Mouse (Mus musculus) lung, embryonic 15.5 days (tissue): ENCODE measurements around the gene Csf2rb. TPM values are rescaled to one million over a fixed set of nuclear protein-coding genes. Genes with fewer than 3 reads are reported as not detected.

Source experiments
- ATAC-seq: fragments of 200-750 bp; cut with Nextera tagmentation; 2 replicates; pipeline ENCODE4 v1.8.0; 2017; ENCODE audit warnings: moderate number of reproducible peaks, borderline replicate concordance; ENCODE audit not compliant: low FRiP score, low TSS enrichment; ENCODE audit errors: extremely low read depth
- H3K27ac ChIP-seq: fragments of 300-500 bp; sonication (generic); 2 replicates; pipeline ENCODE4 v1.5.1; 2015; ENCODE audit warnings: moderate library complexity, mild to moderate bottlenecking, inconsistent platforms
- H3K27me3 ChIP-seq: fragments of 300-500 bp; sonication (generic); 2 replicates; pipeline ENCODE4 v1.6.1; 2015; ENCODE audit warnings: inconsistent platforms
- H3K36me3 ChIP-seq: fragments of 300-500 bp; sonication (generic); 2 replicates; pipeline ENCODE4 v1.6.1; 2015; ENCODE audit warnings: inconsistent platforms
- H3K4me1 ChIP-seq: fragments of 300-500 bp; sonication (generic); 2 replicates; pipeline ENCODE4 v1.6.1; 2015; ENCODE audit warnings: inconsistent platforms
- H3K4me2 ChIP-seq: fragments of 300-500 bp; sonication (generic); 2 replicates; pipeline ENCODE4 v1.6.1; 2015; ENCODE audit warnings: inconsistent platforms, mild to moderate bottlenecking, moderate library complexity
- H3K4me3 ChIP-seq: fragments of 300-500 bp; sonication (generic); 2 replicates; pipeline ENCODE4 v1.5.1; 2015; ENCODE audit warnings: mild to moderate bottlenecking, inconsistent platforms
- H3K9ac ChIP-seq: fragments of 300-500 bp; sonication (generic); 2 replicates; pipeline ENCODE4 v1.6.1; 2015; ENCODE audit warnings: inconsistent platforms
- H3K9me3 ChIP-seq: fragments of 300-500 bp; sonication (generic); 2 replicates; pipeline ENCODE4 v1.6.1; 2016; ENCODE audit warnings: inconsistent platforms
- WGBS: fragments of 180-500 bp; shearing (Covaris S2); methylation state at CpG from one replicate; pipeline ENCODE4 v1.1.7; 2015; 5-methylcytosine and 5-hydroxymethylcytosine counted together
- polyA plus RNA-seq: library from polyadenylated mRNA; unstranded; fragments of >200 nt; fragmentation: Nextera tagmentation; extraction: Ambion mirVana; gene quantifications from 2 replicates; pipeline ENCODE4 v1.2.1, GENCODE M21; 2015

The Csf2rb gene
- polyA plus RNA-seq, 1 experiment from 2014 or later: 2.7 TPM

GRCm38 (mm10) chr15:78383450-78384219, 58.1 kb downstream of the Csf2rb start:
- ATAC-seq: no peak
- no peak overlapping the region for H3K4me3 ChIP-seq
- peak overlapping the region; percentile 61 for H3K27ac ChIP-seq
- H3K27me3 ChIP-seq: no peaks in the 10 kb centered on the region
- no peaks in the 10 kb centered on the region for H3K9me3 ChIP-seq
- H3K4me2 ChIP-seq: no peak overlapping the region
- H3K36me3 ChIP-seq: no peaks in the 10 kb centered on the region
- 0 out of 2 replicates have a peak, but pooled peaks cover 3% of the 10 kb centered on the region for H3K4me1 ChIP-seq
- no peak overlapping the region for H3K9ac ChIP-seq
- 70% methylated on average over 11 of the region's 11 CpGs for WGBS

- Histone ChIP-seq H3K9me3 (no peaks in the 10 kb centered on the region), H3K4me3 (no peak overlapping the region), H3K9ac (no peak overlapping the region), H3K27me3 (no peaks in the 10 kb centered on the region), H3K27ac (peak overlapping the region; percentile 61; the same call in 1 of the 2 replicates), H3K4me2 (no peak overlapping the region), H3K36me3 (no peaks in the 10 kb centered on the region), H3K4me1 (0 out of 2 replicates have a peak, but pooled peaks cover 3% of the 10 kb centered on the region)
- no peak for ATAC-seq
- WGBS: 49% methylated on average over 7 of the region's 7 CpGs
Measured at GRCm38 (mm10) chr15:78384220-78385116, 58.9 kb downstream of the Csf2rb start.

DNA sequence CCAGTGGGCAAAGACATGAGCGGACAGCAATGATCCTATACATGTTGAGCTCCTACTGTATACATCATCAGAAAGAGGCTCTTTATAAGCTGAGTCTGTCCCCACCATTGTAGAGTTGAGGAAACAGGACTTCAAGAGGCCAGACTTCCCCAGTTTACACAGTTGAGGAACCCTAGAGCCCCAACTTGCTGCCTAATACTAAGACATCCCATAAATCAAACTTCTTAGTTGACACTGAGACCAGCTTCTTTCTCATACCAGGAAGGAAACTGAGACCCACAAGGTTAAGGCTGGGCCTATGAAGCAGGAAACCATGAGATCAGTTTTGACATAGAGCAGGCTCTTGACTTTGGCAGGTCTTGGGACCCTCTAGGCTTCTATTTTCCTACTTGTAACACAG, 60.0 kb downstream of the Csf2rb start:
- no peak for ATAC-seq
- 100% methylated on average over 1 of the region's 1 CpGs for WGBS
- no peak overlapping the region for H3K27ac ChIP-seq
- H3K27me3 ChIP-seq: no peaks in the 10 kb centered on the region
- H3K4me2 ChIP-seq: no peak overlapping the region
- no peaks in the 10 kb centered on the region for H3K36me3 ChIP-seq
- no peak overlapping the region for H3K4me3 ChIP-seq
- no peak overlapping the region for H3K9ac ChIP-seq
- no peaks in the 10 kb centered on the region for H3K9me3 ChIP-seq
- H3K4me1 ChIP-seq: 0 out of 2 replicates have a peak, but pooled peaks cover 3% of the 10 kb centered on the region

GRCm38 (mm10) chr15:78390855-78391254, 65.3 kb downstream of the Csf2rb start:
- H3K27ac ChIP-seq: no peak overlapping the region
- 66% methylated on average over 3 of the region's 3 CpGs for WGBS
- no peaks in the 10 kb centered on the region for H3K4me1 ChIP-seq
- no peak overlapping the region for H3K4me3 ChIP-seq
- H3K4me2 ChIP-seq: no peak overlapping the region
- ATAC-seq: no peak
- no peaks in the 10 kb centered on the region for H3K9me3 ChIP-seq
- no peak overlapping the region for H3K9ac ChIP-seq
- no peaks in the 10 kb centered on the region for H3K27me3 ChIP-seq
- no peaks in the 10 kb centered on the region for H3K36me3 ChIP-seq

DNA sequence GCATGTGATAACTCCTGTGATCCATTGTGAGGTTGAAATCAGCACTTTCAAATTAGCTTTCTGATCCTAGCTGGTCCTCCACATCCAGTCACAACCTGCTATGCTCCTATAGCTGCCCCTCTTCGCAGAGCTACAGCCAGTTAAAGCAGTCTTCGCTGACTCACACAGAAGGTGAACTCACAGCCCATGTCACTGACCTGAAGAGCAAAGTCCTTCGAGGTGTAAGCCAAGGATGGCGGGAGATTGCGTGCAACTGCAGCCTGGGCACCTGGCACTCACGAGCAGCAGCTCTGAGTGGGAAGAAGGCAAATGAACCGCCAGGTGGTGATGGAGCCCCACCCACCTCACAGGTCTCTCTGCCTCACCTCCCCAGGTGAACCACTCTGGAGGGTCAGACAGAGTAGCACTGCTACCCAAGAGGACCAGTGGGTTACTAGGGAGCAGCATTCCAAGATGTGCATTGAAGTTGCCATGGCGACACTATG, 70.0 kb downstream of the Csf2rb start, which contains the start of gene Tex33:
Tex33 (minus strand) TSS at position 435 of the 485 bp plus-strand sequence.
- no peak for ATAC-seq
- Histone ChIP-seq H3K9ac (no peak within 1 kb of the TSS), H3K27ac (no peak within 1 kb of the TSS), H3K4me3 (no peak within 1 kb of the TSS), H3K9me3 (no peaks in the 10 kb centered on the region), H3K4me2 (no peak within 1 kb of the TSS), H3K27me3 (no peaks in the 10 kb centered on the region), H3K4me1 (no peaks in the 10 kb centered on the region), H3K36me3 (0 out of 2 replicates have a peak, but pooled peaks cover 4% of the 10 kb centered on the region)
- 73% methylated on average over 8 of the region's 8 CpGs for WGBS

- ATAC-seq: no peak
- H3K9me3 ChIP-seq: no peaks in the 10 kb centered on the region
- 0 out of 2 replicates have a peak overlapping the region, but pooled peaks have one; percentile 0 for H3K9ac ChIP-seq
- peak overlapping the region; percentile 99 for H3K27ac ChIP-seq
- peak overlapping the region; percentile 89 for H3K4me2 ChIP-seq
- WGBS: 61% methylated on average over 6 of the region's 6 CpGs
- no peaks in the 10 kb centered on the region for H3K27me3 ChIP-seq
- 0 out of 2 replicates have a peak, but pooled peaks cover 4% of the 10 kb centered on the region for H3K36me3 ChIP-seq
- no peak overlapping the region for H3K4me3 ChIP-seq
- peaks cover 47% of the 10 kb centered on the region for H3K4me1 ChIP-seq
Measured at GRCm38 (mm10) chr15:78401345-78401744, 75.8 kb downstream of the Csf2rb start.

DNA sequence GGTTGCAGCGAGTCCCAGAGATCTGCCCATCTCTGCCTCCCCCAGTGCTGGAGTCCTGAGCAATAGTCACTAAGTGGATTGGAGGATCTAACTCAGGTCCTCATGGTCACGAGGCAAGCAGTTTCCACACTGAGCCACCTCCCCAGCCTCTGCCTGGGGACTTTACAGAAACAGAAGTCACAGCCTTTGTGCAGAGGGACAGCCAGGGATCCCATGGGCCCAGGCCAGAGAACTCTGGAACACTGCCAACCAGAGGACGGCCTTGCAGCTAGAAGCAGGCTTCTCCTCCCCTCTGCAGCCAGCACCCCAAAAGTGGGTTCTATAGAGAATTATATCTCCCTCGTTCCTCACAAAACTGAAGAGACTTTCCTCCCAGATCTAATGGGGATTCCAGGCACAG, 76.4 kb downstream of the Csf2rb start:
- Histone ChIP-seq H3K9me3 (no peaks in the 10 kb centered on the region), H3K27me3 (no peaks in the 10 kb centered on the region), H3K4me1 (peaks cover 47% of the 10 kb centered on the region), H3K27ac (peak overlapping the region; percentile 99), H3K9ac (0 out of 2 replicates have a peak overlapping the region, but pooled peaks have one; percentile 0), H3K4me3 (no peak overlapping the region), H3K4me2 (peak overlapping the region; percentile 89), H3K36me3 (0 out of 2 replicates have a peak, but pooled peaks cover 4% of the 10 kb centered on the region)
- WGBS: 26% methylated on average over 4 of the region's 4 CpGs
- no peak for ATAC-seq

DNA sequence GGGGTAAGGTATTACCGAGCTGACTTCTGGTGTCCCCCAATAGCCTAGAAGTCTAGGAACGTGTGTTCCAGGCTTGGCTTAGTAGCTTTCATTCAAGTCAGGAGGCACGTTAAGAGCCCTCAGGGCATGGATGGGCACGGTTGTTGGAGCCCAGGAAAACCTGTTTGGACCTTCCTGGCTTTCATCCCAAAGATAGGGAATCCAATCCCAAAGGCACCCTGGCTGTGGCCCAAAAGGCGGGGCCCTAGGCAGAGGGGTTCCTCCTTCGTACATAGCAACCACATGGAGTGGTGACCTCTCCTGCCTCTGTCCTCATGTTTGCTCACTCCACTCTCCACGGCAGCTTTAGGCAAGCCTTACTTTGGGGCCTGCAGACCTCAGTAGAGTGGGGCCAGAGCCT, 76.9 kb downstream of the Csf2rb start:
- WGBS: 45% methylated on average over 7 of the region's 7 CpGs
- no peaks in the 10 kb centered on the region for H3K9me3 ChIP-seq
- peak; percentile 15; the same call in 1 of the 2 replicates for ATAC-seq
- no peak overlapping the region for H3K4me3 ChIP-seq
- H3K27ac ChIP-seq: peak overlapping the region; percentile 99
- H3K27me3 ChIP-seq: no peaks in the 10 kb centered on the region
- H3K4me2 ChIP-seq: peak overlapping the region; percentile 89
- H3K9ac ChIP-seq: no peak overlapping the region
- H3K4me1 ChIP-seq: peaks cover 51% of the 10 kb centered on the region
- H3K36me3 ChIP-seq: 0 out of 2 replicates have a peak, but pooled peaks cover 4% of the 10 kb centered on the region

DNA sequence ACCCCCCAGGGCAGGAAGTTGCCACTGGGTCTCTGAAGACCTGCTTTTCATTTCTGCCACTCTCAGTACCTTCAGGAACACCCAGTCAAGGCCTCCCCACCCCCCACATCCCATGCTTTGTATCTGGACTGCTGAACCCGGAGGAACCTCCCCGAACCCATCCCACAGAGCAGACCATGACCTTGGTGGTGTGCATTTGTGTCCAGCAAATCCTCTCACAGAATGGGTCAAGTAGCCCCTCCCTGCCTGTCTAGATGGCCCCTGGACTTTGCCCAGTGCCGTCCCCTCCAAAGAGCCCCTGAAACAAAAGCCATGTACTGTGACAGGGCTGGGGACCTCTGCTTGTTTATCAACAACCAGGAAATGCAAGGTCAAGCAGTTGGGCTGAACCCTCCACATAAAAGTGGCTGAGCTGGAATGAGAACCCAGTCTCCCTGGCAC, 77.8 kb downstream of the Csf2rb start:
- H3K4me3 ChIP-seq: peak overlapping the region; percentile 69

More for the DNA sequence above, 77.8 kb downstream of the Csf2rb start:
- Histone ChIP-seq H3K36me3 (0 out of 2 replicates have a peak, but pooled peaks cover 4% of the 10 kb centered on the region), H3K27me3 (no peaks in the 10 kb centered on the region), H3K4me1 (peaks cover 57% of the 10 kb centered on the region), H3K4me2 (peak overlapping the region; percentile 89), H3K9me3 (no peaks in the 10 kb centered on the region), H3K27ac (peak overlapping the region; percentile 99), H3K9ac (0 out of 2 replicates have a peak overlapping the region, but pooled peaks have one; percentile 13)
- 38% methylated on average over 3 of the region's 3 CpGs for WGBS
- ATAC-seq: no peak
